Mouse (Mus musculus) B cell, adult 2 months (primary cell): ENCODE measurements around the gene Hsf3.
"Not testable (repeated sequence)": the region's sequence is repeated elsewhere in the genome, so short reads cannot be mapped to it uniquely, and the experiment has no call there.

Experiments
- DNase-seq, 2 experiments: peaks; one replicate each; pipeline ENCODE4 v3.0.0; 2022

Gene Hsf3

DNA sequence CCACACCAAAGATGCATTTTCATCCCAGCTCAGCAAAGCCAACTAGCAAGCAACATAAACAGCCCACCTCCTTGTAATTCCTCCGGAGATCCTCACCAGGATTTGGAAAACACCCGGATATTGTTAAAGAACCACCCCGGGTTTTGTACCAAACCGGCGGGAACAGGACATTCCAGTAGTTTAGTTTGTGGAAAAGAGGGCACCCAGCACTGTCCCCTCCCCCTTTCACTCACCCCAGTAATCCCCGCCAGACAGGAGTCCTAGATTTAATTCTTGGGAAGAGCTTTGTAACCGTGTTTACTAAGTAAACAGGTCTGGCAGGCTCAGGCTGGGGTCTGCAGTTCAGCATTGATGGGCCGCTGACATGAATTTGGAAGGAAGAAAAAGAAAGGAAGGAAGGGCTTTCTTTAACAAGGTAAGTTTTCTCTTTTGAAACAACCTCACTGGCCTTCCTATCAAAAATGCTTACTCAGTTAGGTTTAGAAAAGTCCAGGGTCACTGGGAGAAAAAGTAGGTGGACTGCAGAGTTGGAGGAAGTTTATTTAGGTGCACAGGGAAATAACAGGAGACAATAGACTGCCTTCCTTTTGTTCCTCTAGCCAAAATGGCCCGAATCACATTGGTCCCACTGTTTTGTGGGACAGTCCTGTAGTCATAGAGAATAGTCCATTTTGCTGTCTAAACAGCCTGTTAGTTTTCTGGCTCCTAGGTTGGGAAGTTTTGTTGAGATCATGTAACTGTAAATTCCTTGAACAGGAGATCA, at the start of gene Hsf3:
Gene Hsf3, minus strand, starts transcription at position 94 of the 763 bp plus-strand sequence.
- DNase-seq, result no peak

DNA sequence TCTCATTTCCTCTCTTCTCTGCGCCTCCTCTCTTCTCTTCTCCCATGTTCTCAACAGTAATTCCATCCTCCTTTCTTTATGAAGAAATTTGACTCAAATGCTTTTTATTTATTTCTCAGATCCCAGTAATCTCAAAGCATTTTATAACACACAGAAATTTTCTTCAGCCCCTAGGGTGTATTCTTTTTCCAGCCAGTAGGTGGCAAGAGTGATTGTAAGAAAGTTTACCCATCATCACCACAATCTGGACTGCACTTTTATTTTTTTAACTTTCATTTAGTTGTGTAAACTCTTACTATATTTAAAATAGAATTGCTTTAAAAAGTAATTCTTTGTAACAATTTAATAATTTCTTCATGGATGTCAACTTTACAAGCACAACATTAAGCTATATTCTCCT, 45.5 kb upstream of the Hsf3 start:
- no peak for DNase-seq

DNA sequence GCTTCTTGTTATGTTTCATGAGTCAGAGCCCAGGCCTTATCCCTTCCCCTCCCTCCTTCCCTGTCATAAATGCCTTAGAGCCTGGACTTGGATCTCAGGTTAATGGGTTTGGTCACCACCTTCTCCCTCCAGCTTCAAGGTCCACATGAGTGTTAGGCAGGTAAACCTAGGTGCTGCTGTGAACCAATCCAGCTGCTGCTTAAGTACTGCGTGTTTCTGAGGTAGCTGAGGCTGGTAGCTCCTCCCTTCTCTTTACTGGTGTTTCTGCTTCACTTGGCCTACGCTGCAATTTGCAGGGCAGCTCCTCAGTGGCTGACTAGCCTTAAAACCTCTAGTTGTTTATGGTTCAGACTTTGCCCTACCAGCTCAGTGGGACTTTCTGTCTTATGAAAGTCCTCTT, 945 bp downstream of the Hsf3 start, which contains the start of gene Heph:
Gene Heph, plus strand, starts transcription at position 211 of the 400 bp plus-strand sequence.
- DNase-seq, result no peak

DNA sequence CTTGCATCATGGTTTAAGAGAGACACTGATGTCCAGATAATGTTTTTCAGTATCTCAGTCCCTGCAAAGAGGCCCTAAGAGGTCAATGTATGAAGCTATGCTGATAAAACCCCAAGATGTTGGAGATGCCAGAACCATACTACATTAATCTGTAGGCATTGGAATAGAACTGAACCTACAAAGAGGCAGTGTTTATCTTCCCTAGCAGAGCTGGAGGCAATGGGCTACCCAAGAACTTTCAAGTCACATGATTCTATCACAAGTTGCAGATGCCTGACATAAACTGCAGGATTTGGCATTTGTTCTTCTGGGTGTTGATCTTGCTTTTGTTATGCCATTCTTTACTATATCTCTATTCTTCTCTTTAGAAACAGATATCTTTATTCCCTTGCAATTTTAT, 36.7 kb downstream of the Hsf3 start:
- no peak for DNase-seq

DNA sequence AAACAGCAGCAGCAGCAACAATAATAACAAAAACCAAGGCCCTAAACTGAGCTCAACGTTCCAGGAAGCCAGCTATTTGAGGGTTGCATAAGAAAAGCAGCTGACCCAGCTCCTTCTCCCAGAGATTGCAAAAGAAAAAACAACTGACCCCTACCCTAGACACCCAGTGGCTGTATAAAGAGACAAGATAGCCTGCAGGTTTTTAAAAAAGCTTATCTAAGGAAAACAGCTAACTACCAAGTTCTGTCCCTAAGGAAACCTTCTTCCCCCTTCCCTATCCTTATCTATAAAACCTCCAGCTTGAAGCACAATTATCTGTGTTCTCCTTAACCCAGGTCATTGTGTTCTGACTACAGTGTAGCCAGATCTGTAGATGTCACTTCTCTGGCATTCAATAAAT, 38.4 kb downstream of the Hsf3 start:
- no peak for DNase-seq

DNA sequence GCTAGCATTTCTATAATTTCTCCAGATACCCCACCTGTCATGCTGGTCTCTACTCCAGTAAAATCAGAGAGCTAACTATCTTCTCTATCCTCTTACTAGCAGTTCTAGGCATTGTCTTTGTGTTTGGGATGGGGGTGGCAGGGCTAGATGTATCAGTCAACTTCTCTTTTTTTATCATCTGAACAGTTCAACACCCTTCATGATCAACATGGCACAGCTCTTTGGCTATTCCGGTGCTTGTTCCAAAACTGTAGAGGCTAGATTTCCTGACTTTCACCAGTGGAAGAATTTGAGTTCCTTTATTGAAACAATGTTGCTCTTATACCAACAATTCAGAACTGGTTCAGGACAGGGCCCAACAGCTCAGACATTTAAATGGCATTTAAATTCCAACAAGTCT, 39.1 kb downstream of the Hsf3 start:
- no peak for DNase-seq

DNA sequence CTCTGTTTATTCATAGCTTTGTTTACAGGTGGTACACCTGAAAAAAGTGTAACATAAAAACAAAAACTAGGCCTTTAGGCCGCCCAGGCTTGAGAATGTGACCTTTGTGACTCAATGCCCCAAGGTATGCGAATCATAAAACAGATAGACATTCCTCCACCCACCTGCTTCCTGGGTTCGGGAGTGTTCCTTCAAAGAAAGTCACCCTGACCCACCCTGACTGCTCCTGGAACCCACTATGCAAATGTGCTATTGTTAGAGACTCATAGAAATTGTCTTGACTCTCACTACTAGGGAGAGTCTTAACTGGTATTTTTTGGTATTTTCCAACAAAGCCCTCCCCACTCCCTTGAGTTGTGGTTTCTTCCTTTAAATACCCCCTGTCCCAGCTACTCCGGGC, 40.7 kb downstream of the Hsf3 start:
- not testable (repeated sequence) for DNase-seq

DNA sequence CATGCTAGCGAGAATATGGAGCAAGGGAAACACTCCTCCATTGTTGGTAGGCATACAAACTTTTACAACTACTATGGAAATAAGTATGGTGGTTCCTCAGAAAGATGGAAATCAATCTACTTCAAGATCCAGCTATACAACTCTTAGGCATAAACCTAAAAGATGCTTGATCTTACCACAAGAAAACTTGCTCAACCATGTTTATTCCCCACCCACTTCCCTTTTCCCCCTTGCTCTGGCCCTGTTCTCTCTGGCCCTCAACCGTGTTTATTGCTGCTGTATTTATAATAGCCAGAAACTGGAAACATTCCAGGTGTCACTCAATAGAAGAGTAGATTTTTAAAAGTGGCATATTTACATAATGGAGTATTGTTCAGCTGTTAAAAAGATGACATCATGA, 117.0 kb downstream of the Hsf3 start:
- no peak for DNase-seq

DNA sequence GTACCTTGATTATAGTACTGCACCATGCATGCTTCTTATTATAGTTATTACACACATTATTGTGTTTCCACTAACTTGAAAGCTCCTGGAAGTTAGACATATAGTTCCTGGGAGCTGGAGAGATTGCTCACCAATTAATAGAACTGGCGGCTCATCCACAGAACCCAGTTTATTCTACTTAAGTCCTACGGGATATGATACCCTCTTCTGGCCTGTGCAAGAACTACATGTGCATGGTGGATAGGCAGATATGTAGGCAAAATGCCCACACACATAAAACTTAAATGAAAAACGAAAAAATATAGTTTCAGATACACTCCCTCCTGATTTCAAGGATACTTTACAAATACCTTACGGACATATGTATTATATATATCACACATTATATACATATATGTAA, 126.3 kb downstream of the Hsf3 start:
- DNase-seq, result peak; percentile 15 to 37

DNA sequence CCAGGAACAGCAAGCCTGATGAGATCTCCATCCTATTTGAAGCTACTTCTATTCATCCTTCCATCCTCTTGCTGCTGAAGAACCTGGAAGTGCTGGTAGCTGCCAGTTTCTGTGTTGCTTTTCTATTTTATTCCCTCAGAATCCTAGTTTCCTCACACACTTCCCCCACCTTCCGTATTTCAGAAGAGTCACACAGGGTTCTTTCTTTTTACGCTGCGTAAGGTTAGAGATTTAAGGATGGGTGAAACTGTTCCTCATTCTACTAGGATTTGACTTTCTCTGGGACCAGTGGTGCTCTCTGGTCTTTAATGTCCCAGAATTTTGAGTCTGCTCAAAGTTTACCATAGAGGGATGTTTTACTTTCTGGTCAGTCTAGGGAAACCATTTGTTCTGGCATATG, 162.8 kb downstream of the Hsf3 start, which contains the start of gene Vsig4:
Gene Vsig4, minus strand, starts transcription at position 101 of the 400 bp plus-strand sequence.
- no peak for DNase-seq

DNA sequence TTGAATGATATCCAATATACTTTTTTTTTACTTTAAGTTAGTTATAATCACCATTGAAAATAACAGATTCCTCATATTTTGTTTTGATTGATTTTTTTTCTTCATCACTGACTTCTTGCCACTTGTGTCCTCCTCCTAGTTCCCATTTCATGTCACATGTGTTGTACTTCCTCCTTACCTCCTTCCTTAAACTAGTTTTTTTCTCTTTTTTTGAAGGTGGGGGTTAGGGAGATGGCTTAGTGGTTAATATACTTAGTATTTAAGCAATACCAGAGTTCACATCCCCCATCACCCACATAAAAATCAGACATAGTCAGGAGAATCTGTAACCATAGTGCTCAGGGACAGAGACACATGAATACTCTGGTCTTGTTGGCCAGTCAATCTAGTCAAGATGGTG, 199.6 kb downstream of the Hsf3 start:
- DNase-seq, result no peak
